Mouse (Mus musculus) midbrain, postnatal 0 days (tissue): ENCODE measurements at regions not wholly inside any gene's neighbourhood (a gene's known extent, or its start where the extent isn't known, plus 50 kb on each side); places are given as distances from the start of the nearest gene placed in this dataset.
A peak's percentile ranks its signal among the peaks of the same experiment; 100 is the strongest.

ENCODE experiments used
- ATAC-seq: fragments of 200-750 bp; cut with Nextera tagmentation; 2 replicates; pipeline ENCODE4 v1.8.0; 2017; ENCODE audit warnings: moderate number of reproducible peaks, mild to moderate bottlenecking, moderate TSS enrichment, moderate library complexity; ENCODE audit not compliant: low FRiP score
- DNase-seq: peaks from one replicate; pipeline ENCODE4 v3.0.0-alpha.2; 2015; ENCODE audit warnings: low spot score
- H3K27ac ChIP-seq: fragments of 300-500 bp; sonication (generic); 2 replicates; pipeline ENCODE4 v1.5.1; 2014; ENCODE audit warnings: low read depth, mild to moderate bottlenecking, low read length, mixed read lengths
- H3K27me3 ChIP-seq: fragments of 300-500 bp; sonication (generic); 2 replicates; pipeline ENCODE4 v1.6.1; 2014; ENCODE audit warnings: low read length, control low read depth, mixed read lengths; ENCODE audit not compliant: insufficient read depth
- H3K36me3 ChIP-seq: fragments of 300-500 bp; sonication (generic); 2 replicates; pipeline ENCODE4 v1.6.1; 2014; ENCODE audit warnings: low read length, control low read depth, mixed read lengths; ENCODE audit not compliant: insufficient read depth
- H3K4me1 ChIP-seq: fragments of 300-500 bp; sonication (generic); 2 replicates; pipeline ENCODE4 v1.6.1; 2014; ENCODE audit warnings: mild to moderate bottlenecking, control low read depth, antibody characterized with exemption, low read length, mixed read lengths; ENCODE audit not compliant: insufficient read depth
- H3K4me2 ChIP-seq: fragments of 300-500 bp; sonication (generic); 2 replicates; pipeline ENCODE4 v1.6.1; 2014; ENCODE audit warnings: low read depth, mild to moderate bottlenecking, low read length, mixed read lengths; ENCODE audit not compliant: poor library complexity, severe bottlenecking
- H3K4me3 ChIP-seq: fragments of 300-500 bp; sonication (generic); 2 replicates; pipeline ENCODE4 v1.5.1; 2014; ENCODE audit warnings: low read depth, mild to moderate bottlenecking, low read length, moderate library complexity
- H3K9ac ChIP-seq: fragments of 300-500 bp; sonication (generic); replicated peaks from 2 replicates; pipeline ENCODE4 v1.6.1; 2014; ENCODE audit warnings: mild to moderate bottlenecking, low read length, moderate library complexity, mixed read lengths; ENCODE audit not compliant: poor library complexity, severe bottlenecking
- H3K9me3 ChIP-seq: fragments of 300-500 bp; sonication (generic); 2 replicates; pipeline ENCODE4 v1.6.1; 2016; ENCODE audit warnings: low read length, control low read depth
- CTCF ChIP-seq: IDR thresholded peaks from 2 replicates; pipeline ENCODE4 v1.5.1; 2016; ENCODE audit warnings: antibody characterized with exemption, mild to moderate bottlenecking
- WGBS: fragments of 180-500 bp; shearing (Covaris S2); extraction: QIAGEN DNeasy Blood & Tissue Kit; methylation state at CpG from one replicate; pipeline ENCODE4 v1.1.7; 2014; 5-methylcytosine and 5-hydroxymethylcytosine counted together

DNA sequence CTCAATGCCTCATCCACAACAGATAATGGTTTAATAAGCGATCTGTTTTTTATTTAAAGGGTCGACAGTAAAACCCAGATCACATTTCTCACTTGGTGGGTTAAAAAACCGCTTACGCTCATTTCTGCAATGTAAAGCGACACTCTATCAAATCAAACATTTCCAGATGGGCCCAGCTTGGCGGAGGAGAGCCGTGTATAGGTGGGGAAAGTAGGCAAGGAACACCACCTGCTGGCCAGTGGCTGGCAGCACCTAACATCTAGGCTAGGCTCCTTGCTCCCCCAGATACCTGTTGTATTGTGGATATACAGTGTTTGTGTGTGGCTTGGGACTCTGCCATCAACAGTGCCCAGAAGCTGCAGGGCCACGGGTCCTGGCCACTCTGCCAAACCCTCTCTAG is 50.1 kb upstream of the Ttc34 start:
- no peaks in the 10 kb centered on the region for H3K4me1 ChIP-seq
- WGBS = 78% methylated on average over 8 of the region's 8 CpGs
- TF ChIP-seq CTCF = peak; percentile 64
- ATAC-seq = no peak
- H3K9ac ChIP-seq = no peak overlapping the region
- no peak overlapping the region for H3K4me3 ChIP-seq
- DNase-seq = peak; percentile 39
- H3K9me3 ChIP-seq = no peaks in the 10 kb centered on the region
- no peaks in the 10 kb centered on the region for H3K36me3 ChIP-seq
- H3K27ac ChIP-seq = no peak overlapping the region
- H3K4me2 ChIP-seq = no peak overlapping the region
- H3K27me3 ChIP-seq = no peaks in the 10 kb centered on the region
